Mouse (Mus musculus) lung, postnatal 4 days (tissue): Measurements from ENCODE around the gene Sowaha.
"Not testable (repeated sequence)": the region's sequence is repeated elsewhere in the genome, so short reads cannot be mapped to it uniquely, and the experiment has no call there.

Experiments used
- DNase-seq, 2 experiments: peaks; one replicate each; pipeline ENCODE4 v3.0.0; 2021

Gene Sowaha

DNA sequence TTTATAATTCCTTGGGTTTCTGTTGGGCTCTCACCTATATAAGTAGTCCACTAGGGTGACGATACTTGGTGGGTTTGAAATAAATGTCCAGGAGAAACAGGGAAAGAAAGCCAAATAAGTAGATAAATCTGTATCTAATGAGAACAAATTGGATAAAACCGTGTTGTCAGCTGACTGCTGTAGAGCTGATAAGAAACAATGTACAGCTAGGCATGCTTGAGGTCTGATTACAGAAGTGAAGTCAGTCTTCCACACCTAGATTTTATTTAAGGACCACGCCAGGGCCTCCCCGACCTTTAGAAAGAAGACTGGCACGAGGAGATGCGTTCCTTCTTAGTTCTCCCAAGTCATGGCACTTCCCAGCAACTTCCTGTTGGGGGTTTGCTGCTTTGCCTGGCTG is 47.0 kb downstream of the Sowaha start:
- DNase-seq, result no peak

DNA sequence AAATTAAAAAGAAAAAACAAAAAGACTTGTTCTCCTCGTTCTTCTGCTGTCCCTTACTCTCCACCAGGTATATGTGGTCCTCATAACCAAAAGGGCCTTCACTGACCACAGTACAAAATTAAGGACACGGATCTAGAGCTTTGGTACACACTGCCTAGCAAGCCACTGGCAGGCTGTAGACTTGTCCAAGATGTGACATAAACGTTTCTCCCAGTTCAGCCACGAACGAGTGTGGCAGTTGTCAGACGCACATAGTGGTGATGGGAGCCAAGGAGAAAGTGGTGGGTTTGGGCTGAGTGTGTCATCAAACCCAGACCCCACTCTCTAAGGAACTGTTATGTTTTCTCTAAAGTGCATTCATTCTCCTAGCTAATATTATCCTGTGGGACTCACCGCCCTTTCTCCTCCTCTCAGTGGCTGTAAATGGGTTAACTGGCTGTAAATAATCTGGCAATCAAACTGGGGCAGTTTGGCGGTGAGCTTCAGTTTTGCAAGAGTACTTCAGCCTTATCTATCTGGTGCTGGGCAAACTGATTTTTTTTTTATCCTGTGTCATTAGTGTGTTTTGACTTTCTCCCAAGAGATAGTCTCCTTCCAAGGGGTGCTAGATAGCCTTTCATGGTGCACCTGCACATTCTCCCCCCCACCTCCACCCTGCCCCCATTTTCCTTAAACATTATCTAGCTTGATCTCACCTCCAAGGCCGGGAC is 48.6 kb downstream of the Sowaha start:
- no peak for DNase-seq

DNA sequence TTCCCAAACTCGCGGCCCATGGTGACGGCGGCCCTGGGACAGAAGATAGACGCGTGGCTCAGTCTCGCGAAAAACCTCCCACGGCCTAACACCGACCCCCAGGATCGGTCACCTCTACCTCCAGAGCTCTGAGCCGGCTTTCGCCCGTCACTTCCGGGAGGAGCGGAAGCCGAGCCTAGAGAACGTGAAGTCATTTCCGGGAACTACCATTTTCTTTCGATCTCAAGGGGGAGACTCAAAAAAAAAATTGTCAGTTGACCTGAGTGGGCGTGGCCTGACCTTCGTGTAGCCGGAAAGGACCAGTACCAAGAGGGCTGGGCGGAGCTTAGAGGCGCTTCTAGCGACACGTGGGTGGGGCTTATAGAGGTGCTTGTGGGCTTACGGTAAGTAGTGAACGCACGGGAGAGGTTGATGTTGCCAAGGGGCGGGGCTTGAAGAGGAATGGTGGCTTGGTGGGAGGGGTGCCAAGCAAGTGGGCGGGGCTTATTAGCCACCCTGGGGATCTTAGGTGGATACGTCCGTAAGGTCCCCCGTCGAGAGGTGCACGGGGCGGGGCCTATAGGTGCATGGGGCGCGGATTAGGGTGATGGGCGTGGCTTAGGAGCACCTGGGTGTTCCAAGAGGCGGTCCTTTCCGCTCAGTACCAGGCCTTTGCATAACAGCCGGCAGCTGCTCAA is 49.3 kb downstream of the Sowaha start, which contains the start of the genes Uqcrq and Gdf9:
Gene Uqcrq, minus strand, starts transcription at position 162 of the 677 bp plus-strand sequence.
Gene Gdf9, plus strand, starts transcription at position 354 of the 677 bp plus-strand sequence.
- DNase-seq, result peak; percentile 99

DNA sequence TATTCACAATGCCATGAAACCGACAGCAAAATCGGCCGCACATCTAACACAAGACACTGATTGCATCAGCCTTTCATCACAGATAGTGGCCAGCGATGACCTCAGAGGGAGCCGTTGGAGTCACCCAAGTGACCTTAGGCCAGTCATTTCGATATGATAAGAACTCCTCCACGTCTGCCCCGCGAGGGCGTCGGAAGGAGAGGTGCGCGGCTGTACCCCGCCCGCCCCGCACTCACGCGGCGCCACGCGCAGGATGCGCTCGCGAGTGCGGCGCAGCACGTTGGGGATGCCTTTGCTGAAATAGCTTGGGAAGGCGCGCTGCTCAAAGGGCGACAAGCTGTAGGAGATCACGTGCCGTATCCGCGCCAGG is 49.8 kb downstream of the Sowaha start:
- DNase-seq, result no peak

DNA sequence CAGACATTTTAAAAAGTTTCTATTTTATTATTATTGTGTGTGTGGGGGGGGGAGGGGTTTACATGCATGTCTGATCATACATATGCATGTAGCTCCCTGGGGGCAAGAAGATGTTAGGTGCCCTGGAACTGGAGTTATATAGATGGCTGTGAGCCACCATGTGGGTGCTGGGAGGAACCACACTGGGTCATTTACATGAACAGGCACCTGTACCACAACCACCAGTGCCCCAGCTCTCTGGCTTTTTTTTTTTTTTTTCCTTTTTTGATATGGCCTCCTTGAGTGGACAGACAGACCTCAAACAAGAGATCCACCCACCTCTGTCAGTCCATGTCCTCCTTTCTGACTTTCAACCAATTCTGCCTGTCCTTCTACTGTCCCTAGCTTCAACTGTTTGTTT is 50.9 kb downstream of the Sowaha start:
- no peak for DNase-seq

DNA sequence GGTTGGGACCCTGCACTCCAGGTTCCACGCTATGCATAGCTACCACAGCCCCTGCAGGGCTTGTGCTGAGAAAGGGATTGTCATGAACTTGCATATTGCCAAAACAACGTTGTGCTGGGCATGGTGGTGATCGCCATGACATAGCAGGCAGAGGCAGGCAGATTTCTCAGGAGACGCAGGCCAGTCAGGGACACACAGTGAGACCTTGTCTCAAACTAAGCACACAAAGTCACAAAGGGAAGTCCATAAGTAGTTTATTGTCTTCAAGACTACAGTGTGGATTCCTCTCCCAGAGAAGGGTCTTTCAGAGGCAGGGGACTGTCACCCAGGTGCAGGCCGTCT is 51.4 kb downstream of the Sowaha start:
- no peak for DNase-seq

DNA sequence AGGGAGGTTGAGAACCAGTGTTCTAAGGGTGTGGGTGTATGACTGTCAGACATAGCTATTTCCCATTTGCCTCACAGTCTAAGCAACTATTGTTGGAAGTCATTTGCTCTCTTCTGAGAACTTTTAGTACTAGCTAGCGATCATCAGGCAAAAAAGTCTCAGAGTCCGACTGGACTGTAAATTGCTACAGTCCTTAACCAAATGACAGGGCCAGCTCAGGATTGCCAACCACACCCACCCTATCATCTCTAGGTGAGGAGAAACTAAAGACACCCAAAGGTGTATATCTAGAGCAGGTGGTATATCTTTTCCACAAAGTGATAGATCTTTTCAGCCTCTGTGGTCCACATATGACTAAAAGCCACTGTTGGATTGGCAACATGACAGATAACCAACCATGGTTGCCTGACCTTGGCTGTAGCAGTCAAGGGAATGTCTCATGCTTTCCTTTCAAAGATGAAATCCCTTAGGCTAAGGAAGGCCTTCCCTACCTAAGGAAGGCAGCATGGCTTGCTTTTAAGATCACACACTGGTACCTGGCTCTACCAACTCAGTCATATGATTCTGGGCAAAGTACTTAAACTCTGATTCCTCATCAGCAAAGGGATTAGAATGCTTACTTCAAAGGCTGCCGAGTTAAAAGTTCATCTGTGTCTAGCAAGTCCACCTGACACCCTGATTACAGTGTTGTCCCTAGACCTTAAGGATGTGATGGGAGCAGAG is 51.9 kb downstream of the Sowaha start:
- no peak for DNase-seq

DNA sequence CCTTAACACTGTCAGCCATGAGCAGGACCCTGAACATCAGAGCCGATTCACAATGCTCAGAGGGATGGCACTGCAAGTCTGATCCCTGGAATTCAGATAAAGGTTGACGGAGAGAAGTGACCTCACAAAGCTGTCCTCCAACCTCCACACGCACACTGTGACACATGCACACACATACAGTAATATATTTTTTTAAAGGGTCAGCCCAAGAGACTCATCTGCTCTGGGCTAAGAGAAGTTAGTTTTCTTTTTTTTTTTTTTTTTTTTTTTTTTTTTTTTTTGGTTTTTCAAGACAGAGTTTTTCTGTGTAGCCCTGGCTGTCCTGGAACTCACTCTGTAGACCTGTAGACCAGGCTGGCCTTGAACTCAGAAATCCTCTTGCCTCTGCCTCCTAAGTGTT is 53.2 kb downstream of the Sowaha start:
- DNase-seq, result not testable (repeated sequence)
